Mouse (Mus musculus): ENCODE results near the gene Msh5. TPM values are rescaled to one million over a fixed set of nuclear protein-coding genes. Genes with fewer than 3 reads are reported as not detected.

The Msh5 gene
- total and polyA plus RNA-seq, 3 experiments: 26.3 to 29.0 TPM; not detected in 1

DNA sequence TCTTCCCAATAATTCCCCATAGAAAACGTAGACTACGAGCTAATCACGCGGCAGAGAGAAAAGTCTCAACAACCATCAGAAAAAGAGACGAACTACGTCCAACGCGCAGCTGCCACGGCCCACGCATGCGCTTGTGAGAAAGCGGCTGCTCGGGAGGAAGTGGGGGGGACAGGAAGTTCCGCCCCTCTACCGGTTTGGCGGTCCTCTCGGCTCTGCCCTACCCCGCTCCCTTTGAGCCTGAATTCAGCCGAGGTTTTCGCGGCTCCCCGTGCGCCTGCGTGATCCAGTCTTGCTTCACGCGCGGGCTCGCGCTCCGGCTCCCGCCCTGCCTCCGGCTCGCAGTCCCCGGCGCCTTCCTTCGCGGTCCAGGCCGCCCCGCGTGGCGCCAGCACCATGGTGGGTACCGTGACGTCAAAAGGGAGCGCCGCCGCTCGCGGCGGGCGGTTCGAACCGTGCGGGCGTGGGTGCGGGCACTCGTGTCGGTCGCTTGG, 64.8 kb downstream of the Msh5 start, which contains the start of gene Lsm2 (continued):
- peak; percentile 19; the same call in 1 of the 2 replicates for TF ChIP-seq ETS1 (IDR thresholded peaks at IDR 0.05; ENCODE audit: low read depth, low read length)
- 0 out of 2 replicates have a peak, but pooled peaks have one; percentile 38 for TF ChIP-seq MAZ (IDR thresholded peaks at IDR 0.05; ENCODE audit: low read depth, low read length)
- no peak for TF ChIP-seq JUND (IDR thresholded peaks at IDR 0.05; ENCODE audit: low read depth, low read length)
- TF ChIP-seq NELFE (IDR thresholded peaks at IDR 0.05; ENCODE audit: low read depth, low read length): peak; percentile 65
- TF ChIP-seq POLR2A (IDR thresholded peaks at IDR 0.05; ENCODE audit: control insufficient read depth in 1 of 2, insufficient read depth in 1 of 2, low read depth in 1 of 2, low read length in 2 of 2, poor library complexity in 1 of 2): peak; percentile 60 to 76; a peak in 3 of 4 replicates
- TF ChIP-seq RAD21 (IDR thresholded peaks at IDR 0.05; ENCODE audit: low read depth, low read length): no peak
- no peak for TF ChIP-seq ZNF384 (IDR thresholded peaks at IDR 0.05; ENCODE audit: low read depth, low read length)
- TF ChIP-seq RCOR1 (IDR thresholded peaks at IDR 0.05; ENCODE audit: low read depth, low read length): no peak
- TF ChIP-seq EP300 (IDR thresholded peaks at IDR 0.05; ENCODE audit: low read depth in 1 of 2, low read length in 2 of 2): no peak
- TF ChIP-seq SMC3 (IDR thresholded peaks at IDR 0.05; ENCODE audit: low read depth, low read length): no peak

DNA sequence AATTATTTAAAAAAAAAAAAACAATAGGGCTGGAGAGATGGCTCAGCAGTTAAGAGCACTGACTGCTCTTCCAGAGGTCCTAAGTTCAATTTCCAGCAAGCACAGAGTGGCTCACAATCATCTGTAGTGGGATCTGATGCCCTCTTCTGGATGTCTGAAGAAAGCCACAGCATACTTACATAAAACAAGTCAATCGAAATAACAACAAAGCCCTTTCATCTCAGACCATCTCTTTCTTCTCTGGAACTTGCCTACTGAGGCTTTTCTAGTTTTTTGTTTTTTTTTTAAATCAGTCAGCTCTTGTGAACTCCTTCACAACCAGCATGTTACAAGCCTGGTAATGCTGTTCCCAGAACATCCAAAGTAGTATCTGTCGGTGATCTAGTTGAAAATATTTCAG, 65.9 kb downstream of the Msh5 start:
- H3K36me3 ChIP-seq (ENCODE audit: control insufficient read depth in 1 of 2, insufficient read depth in 2 of 2, low read length in 2 of 2): peaks cover 0 to 6% of the 10 kb centered on the region in 2 experiments; a peak in 2 of 4 replicates
- DNase-seq (ENCODE audit: low read depth, low spot score): peak; percentile 72

DNA sequence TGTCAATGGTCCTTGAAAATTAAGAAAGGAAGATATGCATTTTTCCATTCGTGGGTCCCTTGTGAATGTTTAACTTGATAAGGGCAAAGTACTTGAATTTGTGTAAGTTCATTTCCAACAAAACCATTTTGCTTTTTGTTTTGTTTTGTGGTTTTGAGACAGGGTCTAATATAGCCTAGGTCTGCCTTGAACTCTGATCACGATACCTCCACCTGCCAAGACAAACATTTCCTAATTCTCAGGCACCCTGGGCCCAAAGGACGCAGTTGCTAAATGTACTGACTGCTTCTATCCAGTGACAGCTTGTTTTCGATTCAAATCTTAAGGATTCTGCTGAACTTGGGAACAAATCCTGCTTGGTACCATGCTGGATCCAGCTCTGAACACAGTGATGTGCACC, 66.9 kb downstream of the Msh5 start:
- H3K79me2 ChIP-seq (ENCODE audit: control insufficient read depth, insufficient read depth, low read length, poor library complexity): peaks cover 30% of the 10 kb centered on the region
- no peaks in the 10 kb centered on the region for H3K27me3 ChIP-seq (ENCODE audit: control insufficient read depth in 1 of 2, insufficient read depth in 2 of 2, low read length in 2 of 2)
- H3K4me1 ChIP-seq (ENCODE audit: control insufficient read depth in 1 of 2, insufficient read depth in 2 of 2, low read length in 2 of 2): no peaks in the 10 kb centered on the region; a peak in 1 of 4 replicates
- H3K4me3 ChIP-seq (ENCODE audit: control insufficient read depth in 1 of 2, insufficient read depth in 1 of 2, low read depth in 2 of 2, low read length in 2 of 2): no peak overlapping the region
- H3K27ac ChIP-seq (ENCODE audit: control insufficient read depth, low read depth, low read length): no peak overlapping the region
- DNase-seq (ENCODE audit: low read depth, low spot score): no peak
- H3K9me3 ChIP-seq (replicated peaks; ENCODE audit: insufficient read depth, low read length): no peaks in the 10 kb centered on the region
- no peak overlapping the region for H3K9ac ChIP-seq (ENCODE audit: control insufficient read depth, low read depth, low read length, poor library complexity, severe bottlenecking)
- peaks cover 0 to 6% of the 10 kb centered on the region in 2 experiments; a peak in 2 of 4 replicates for H3K36me3 ChIP-seq (ENCODE audit: control insufficient read depth in 1 of 2, insufficient read depth in 2 of 2, low read length in 2 of 2)
- TF ChIP-seq E2F4 (IDR thresholded peaks at IDR 0.05; ENCODE audit: borderline replicate concordance, low read depth, low read length): no peak
- no peak for TF ChIP-seq ZKSCAN1 (IDR thresholded peaks at IDR 0.05; ENCODE audit: low read depth, low read length)
- TF ChIP-seq CTCF (IDR thresholded peaks at IDR 0.05 in 2 of 3, conservative IDR thresholded peaks at IDR 0.05 in 1 of 3; ENCODE audit: control insufficient read depth in 1 of 3, insufficient read depth in 1 of 3, low read depth in 2 of 3, low read length in 3 of 3, poor library complexity in 1 of 3, severe bottlenecking in 1 of 3): no peak
- no peak for TF ChIP-seq UBTF (IDR thresholded peaks at IDR 0.05; ENCODE audit: borderline replicate concordance, insufficient read depth, low read depth, low read length)
- TF ChIP-seq BHLHE40 (IDR thresholded peaks at IDR 0.05; ENCODE audit: borderline replicate concordance, low read depth, low read length): no peak
- no peak for TF ChIP-seq ETS1 (IDR thresholded peaks at IDR 0.05; ENCODE audit: low read depth, low read length)
- TF ChIP-seq MYC (IDR thresholded peaks at IDR 0.05; ENCODE audit: low read depth, low read length): no peak
- no peak for TF ChIP-seq RAD21 (IDR thresholded peaks at IDR 0.05; ENCODE audit: low read depth, low read length)
- TF ChIP-seq GATA1 (IDR thresholded peaks at IDR 0.05; ENCODE audit: low read depth, low read length): no peak
- TF ChIP-seq TAL1 (IDR thresholded peaks at IDR 0.05; ENCODE audit: low read length): no peak
- TF ChIP-seq MXI1 (IDR thresholded peaks at IDR 0.05; ENCODE audit: low read depth, low read length): no peak
- no peak for TF ChIP-seq MAFK (IDR thresholded peaks at IDR 0.05; ENCODE audit: borderline replicate concordance, low read depth, low read length)

More for the DNA sequence above, 65.9 kb downstream of the Msh5 start:
- Histone ChIP-seq H3K79me2 (ENCODE audit: control insufficient read depth, insufficient read depth, low read length, poor library complexity) (peaks cover 30% of the 10 kb centered on the region), H3K27me3 (ENCODE audit: control insufficient read depth in 1 of 2, insufficient read depth in 2 of 2, low read length in 2 of 2) (no peaks in the 10 kb centered on the region), H3K4me3 (ENCODE audit: control insufficient read depth in 1 of 2, insufficient read depth in 1 of 2, low read depth in 2 of 2, low read length in 2 of 2) (peak overlapping the region; percentile 88 to 89), H3K9ac (ENCODE audit: control insufficient read depth, low read depth, low read length, poor library complexity, severe bottlenecking) (peak overlapping the region; percentile 99), H3K4me1 (ENCODE audit: control insufficient read depth in 1 of 2, insufficient read depth in 2 of 2, low read length in 2 of 2) (no peaks in the 10 kb centered on the region; a peak in 1 of 4 replicates), H3K9me3 (replicated peaks; ENCODE audit: insufficient read depth, low read length) (no peaks in the 10 kb centered on the region), H3K27ac (ENCODE audit: control insufficient read depth, low read depth, low read length) (peak overlapping the region; percentile 94)
- no peak for TF ChIP-seq GABPA (IDR thresholded peaks at IDR 0.05; ENCODE audit: low read depth, low read length)
- TF ChIP-seq TCF12 (IDR thresholded peaks at IDR 0.05; ENCODE audit: low read depth, low read length): no peak
- TF ChIP-seq CTCF (IDR thresholded peaks at IDR 0.05 in 2 of 3, conservative IDR thresholded peaks at IDR 0.05 in 1 of 3; ENCODE audit: control insufficient read depth in 1 of 3, insufficient read depth in 1 of 3, low read depth in 2 of 3, low read length in 3 of 3, poor library complexity in 1 of 3, severe bottlenecking in 1 of 3): peak; percentile 11 to 44 (median 17); a peak in 4 of 6 replicates
- peak; percentile 36 for TF ChIP-seq RAD21 (IDR thresholded peaks at IDR 0.05; ENCODE audit: low read depth, low read length)
- TF ChIP-seq MYC (IDR thresholded peaks at IDR 0.05; ENCODE audit: low read depth, low read length): peak; percentile 42; the same call in 1 of the 2 replicates
- TF ChIP-seq ZC3H11A (IDR thresholded peaks at IDR 0.05; ENCODE audit: low read depth, low read length): 0 out of 2 replicates have a peak, but pooled peaks have one; percentile 1
- no peak for TF ChIP-seq MAZ (IDR thresholded peaks at IDR 0.05; ENCODE audit: low read depth, low read length)
- peak; percentile 41 for TF ChIP-seq SMC3 (IDR thresholded peaks at IDR 0.05; ENCODE audit: low read depth, low read length)

All from MEL (cell line).